Mouse (Mus musculus) testis, adult 2 months (tissue): ENCODE data around the gene Thra.
"Not testable (repeated sequence)": the region's sequence is repeated elsewhere in the genome, so short reads cannot be mapped to it uniquely, and the experiment has no call there.

Source experiments
- CTCF ChIP-seq: fragments of 200-500 bp; IDR thresholded peaks from 2 replicates; pipeline ENCODE4 v1.5.1; 2012; ENCODE audit warnings: low read depth, mild to moderate bottlenecking, inconsistent platforms, low read length, moderate library complexity; ENCODE audit not compliant: control insufficient read depth, insufficient read depth, insufficient replicate concordance
- POLR2A ChIP-seq: fragments of 200-500 bp; IDR thresholded peaks from 2 replicates; pipeline ENCODE4 v1.6.1; 2012; ENCODE audit warnings: low read depth, mild to moderate bottlenecking, inconsistent platforms, low read length, moderate library complexity; ENCODE audit not compliant: control insufficient read depth

DNA sequence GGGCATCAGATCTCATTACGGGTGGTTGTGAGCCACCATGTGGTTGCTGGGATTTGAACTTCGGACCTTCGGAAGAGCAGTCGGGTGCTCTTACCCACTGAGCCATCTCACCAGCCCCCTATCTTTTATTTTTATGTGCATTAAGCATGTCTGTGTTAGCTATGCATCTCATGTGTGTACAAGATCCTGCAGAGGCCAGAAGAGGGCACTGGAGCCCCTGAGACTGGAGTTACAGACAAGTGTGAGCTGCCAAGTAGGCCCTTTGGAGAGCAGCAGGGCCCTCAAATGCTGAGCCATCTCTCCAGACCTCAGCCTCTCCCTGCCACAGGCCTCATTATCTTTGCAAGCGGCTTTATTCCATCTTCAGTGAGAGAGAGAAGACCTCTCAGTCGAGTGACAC, 28.4 kb upstream of the Thra start:
- not testable (repeated sequence) for TF ChIP-seq POLR2A, CTCF
